Mouse (Mus musculus) CH12.LX (cell line): ENCODE measurements around the gene Ctsr. TPM values are rescaled to one million over a fixed set of nuclear protein-coding genes. Genes with fewer than 3 reads are reported as not detected.

Source experiments
- DNase-seq: peaks from one replicate; pipeline ENCODE4 v3.0.0-alpha.2; 2013; ENCODE audit errors: extremely low read depth
- H3K27ac ChIP-seq: 2 replicates; pipeline ENCODE4 v1.5.1; 2012; ENCODE audit warnings: low read depth, mild to moderate bottlenecking, control low read depth, moderate library complexity; ENCODE audit not compliant: insufficient read depth
- H3K27me3 ChIP-seq: replicated peaks from 2 replicates; pipeline ENCODE3; 2012; ENCODE audit warnings: inconsistent platforms
- H3K36me3 ChIP-seq, 2 experiments: replicated peaks in 1 of 2; 2 replicates each; pipeline versions ENCODE3 to v1.6.1; 2012; ENCODE audit warnings: inconsistent platforms in 1 of 2, low read length in 1 of 2, mild to moderate bottlenecking in 1 of 2, mixed read lengths in 1 of 2, moderate library complexity in 1 of 2; ENCODE audit not compliant: control insufficient read depth in 1 of 2, insufficient read depth in 1 of 2
- H3K4me1 ChIP-seq, 2 experiments: 2 replicates each; pipeline ENCODE4 v1.6.1; 2012; ENCODE audit warnings: inconsistent platforms in 1 of 2, moderate library complexity in 1 of 2; ENCODE audit not compliant: insufficient read depth in 2 of 2, control insufficient read depth in 1 of 2
- H3K4me2 ChIP-seq: 2 replicates; pipeline ENCODE4 v1.6.1; 2012; ENCODE audit warnings: low read depth, mild to moderate bottlenecking, control low read depth; ENCODE audit not compliant: poor library complexity, insufficient read depth, severe bottlenecking
- H3K4me3 ChIP-seq, 3 experiments: fragments of 150-350 bp in 1 of 3; sonication (generic) in 1 of 3; replicated peaks in 1 of 3; 2 replicates each; pipeline versions ENCODE3 to v1.5.1; 2011 to 2012; ENCODE audit warnings: low read depth in 2 of 3, low read length in 2 of 3, mild to moderate bottlenecking in 2 of 3, moderate library complexity in 2 of 3, control low read depth in 1 of 3, improper control_type of control experiment in 1 of 3, inconsistent platforms in 1 of 3, mixed read lengths in 1 of 3; ENCODE audit not compliant: poor library complexity in 1 of 3
- H3K79me2 ChIP-seq: replicated peaks from 2 replicates; pipeline ENCODE4 v1.6.1; 2012; ENCODE audit warnings: mild to moderate bottlenecking, moderate library complexity; ENCODE audit not compliant: control insufficient read depth, poor library complexity, insufficient read depth, severe bottlenecking; ENCODE audit errors: extremely low read depth
- H3K9ac ChIP-seq: 2 replicates; pipeline ENCODE4 v1.6.1; 2012; ENCODE audit warnings: low read depth, mild to moderate bottlenecking, control low read depth, moderate library complexity; ENCODE audit not compliant: insufficient read depth
- H3K9me3 ChIP-seq: replicated peaks from 2 replicates; pipeline ENCODE3; 2012; ENCODE audit warnings: low read length, inconsistent platforms, mixed read lengths
- BHLHE40 ChIP-seq: IDR thresholded peaks from 2 replicates; pipeline ENCODE4 v1.6.1; 2011; ENCODE audit warnings: mild to moderate bottlenecking, low read depth, low read length, improper control_type of control experiment
- CHD1 ChIP-seq: IDR thresholded peaks from 2 replicates; pipeline ENCODE4 v1.6.1; 2012; ENCODE audit warnings: low read depth, low read length, improper control_type of control experiment, inconsistent platforms
- E2F4 ChIP-seq: IDR thresholded peaks from 2 replicates; pipeline ENCODE4 v1.6.1; 2011; ENCODE audit warnings: low read depth, low read length, improper control_type of control experiment; ENCODE audit not compliant: insufficient replicate concordance
- GABPA ChIP-seq: IDR thresholded peaks from 2 replicates; pipeline ENCODE4 v1.6.1; 2012; ENCODE audit warnings: low read depth, low read length, improper control_type of control experiment, inconsistent platforms; ENCODE audit not compliant: insufficient replicate concordance
- IRF4 ChIP-seq: IDR thresholded peaks from 2 replicates; pipeline ENCODE4 v1.6.1; 2014; ENCODE audit warnings: low read depth, mild to moderate bottlenecking, inconsistent platforms, low read length, improper control_type of control experiment
- JUN ChIP-seq: IDR thresholded peaks from 2 replicates; pipeline ENCODE4 v1.6.1; 2011; ENCODE audit warnings: low read depth, mild to moderate bottlenecking, low read length, improper control_type of control experiment, moderate library complexity; ENCODE audit not compliant: insufficient read depth
- JUND ChIP-seq: conservative IDR thresholded peaks from 2 replicates; pipeline ENCODE4 v1.6.1; 2011; ENCODE audit warnings: low read depth, low read length, improper control_type of control experiment
- MAFK ChIP-seq: IDR thresholded peaks from 2 replicates; pipeline ENCODE4 v1.6.1; 2011; ENCODE audit warnings: low read length, improper control_type of control experiment; ENCODE audit not compliant: insufficient replicate concordance
- MAX ChIP-seq: IDR thresholded peaks from 2 replicates; pipeline ENCODE4 v1.6.1; 2011; ENCODE audit warnings: low read length, improper control_type of control experiment
- MXI1 ChIP-seq: IDR thresholded peaks from 2 replicates; pipeline ENCODE4 v1.6.1; 2011; ENCODE audit warnings: mild to moderate bottlenecking, low read depth, low read length, improper control_type of control experiment
- NRF1 ChIP-seq: IDR thresholded peaks from 2 replicates; pipeline ENCODE4 v1.6.1; 2014; ENCODE audit warnings: low read depth, mild to moderate bottlenecking, inconsistent platforms, low read length, improper control_type of control experiment, moderate library complexity
- PAX5 ChIP-seq: IDR thresholded peaks from 2 replicates; pipeline ENCODE4 v1.6.1; 2012; ENCODE audit warnings: low read length, inconsistent platforms, mixed read lengths
- POLR2A ChIP-seq: IDR thresholded peaks from 2 replicates; pipeline ENCODE4 v1.6.1; 2011; ENCODE audit warnings: low read depth, mild to moderate bottlenecking, improper control_type of control experiment, low read length
- RAD21 ChIP-seq: IDR thresholded peaks from 2 replicates; pipeline ENCODE4 v1.6.1; 2011; ENCODE audit warnings: low read depth, mild to moderate bottlenecking, low read length, improper control_type of control experiment, moderate library complexity
- SIN3A ChIP-seq: IDR thresholded peaks from 2 replicates; pipeline ENCODE4 v1.6.1; 2012; ENCODE audit warnings: low read length, improper control_type of control experiment, inconsistent platforms
- SMC3 ChIP-seq: IDR thresholded peaks from 2 replicates; pipeline ENCODE4 v1.6.1; 2011; ENCODE audit warnings: low read depth, low read length, improper control_type of control experiment
- TBP ChIP-seq: conservative IDR thresholded peaks from 2 replicates; pipeline ENCODE4 v1.6.1; 2011; ENCODE audit warnings: low read depth, low read length, improper control_type of control experiment
- USF1 ChIP-seq: IDR thresholded peaks from 2 replicates; pipeline ENCODE4 v1.6.1; 2014; ENCODE audit warnings: low read depth, mild to moderate bottlenecking, inconsistent platforms, low read length, improper control_type of control experiment
- ZC3H11A ChIP-seq: IDR thresholded peaks from 2 replicates; pipeline ENCODE4 v1.6.1; 2012; ENCODE audit warnings: low read depth, mild to moderate bottlenecking, inconsistent platforms, low read length, improper control_type of control experiment
- dilution Hi-C: fragments of 300-500 bp; cut with MboI; formaldehyde crosslinking; loops from 2 replicates; pipeline ENCODE4 v1.14.3; 2020; ENCODE audit warnings: low sequenced_read_pairs; ENCODE audit not compliant: extremely low pct_unique_long_range_greater_than_20kb, extremely low pct_ligation_motif_present
- in situ Hi-C: fragments of 300-500 bp; cut with MboI; formaldehyde crosslinking; loops from 3 replicates; pipeline ENCODE4 v1.14.3; 2019; ENCODE audit warnings: low sequenced_read_pairs, low pct_ligation_motif_present, low pct_unique_long_range_greater_than_20kb, mixed read lengths
- polyA plus RNA-seq: library from polyadenylated mRNA; unstranded; fragments of >175 nt; gene quantifications from 2 replicates; pipeline ENCODE4 v1.2.1, GENCODE M21; 2012; ENCODE audit warnings: low read depth; ENCODE audit not compliant: insufficient read length
- total RNA-seq, 2 experiments: library from RNA; depleted of rRNA; stranded (reverse); fragments of 300-350 nt in 1 of 2; fragments of >200 nt in 1 of 2; gene quantifications; 2 replicates each; pipeline ENCODE4 v1.2.3; 2012 to 2014

The Ctsr gene
- total and polyA plus RNA-seq, 3 experiments, result not detected

GRCm38 (mm10) chr13:61164622-61165021 is 566 bp upstream of the Ctsr start:
- peaks cover 30% of the 10 kb centered on the region for H3K9me3 ChIP-seq
- no peaks in the 10 kb centered on the region for H3K4me1 ChIP-seq
- no peak overlapping the region for H3K9ac ChIP-seq
- H3K36me3 ChIP-seq, result no peaks in the 10 kb centered on the region
- no peak overlapping the region for H3K4me2 ChIP-seq
- no peaks in the 10 kb centered on the region for H3K79me2 ChIP-seq
- no peak for DNase-seq
- dilution Hi-C loops (no loop called here), in situ Hi-C loops (no loop called here)
- no peak overlapping the region for H3K4me3 ChIP-seq
- H3K27me3 ChIP-seq, result no peaks in the 10 kb centered on the region
- no peak overlapping the region for H3K27ac ChIP-seq
- TF ChIP-seq MAX (no peak), TBP (no peak), SMC3 (no peak), SIN3A (no peak), CHD1 (no peak), GABPA (no peak), PAX5 (no peak), NRF1 (no peak), RAD21 (no peak), MXI1 (no peak), IRF4 (no peak), POLR2A (no peak), USF1 (no peak), BHLHE40 (no peak), MAFK (no peak), E2F4 (no peak), ZC3H11A (no peak), JUND (no peak), JUN (no peak)

Other genes with a start within 250 kb of the Ctsr start
- gene Gm49393, start 228.7 kb downstream of the Ctsr start, total RNA-seq (2012; rRNA removed), result not detected in 2 replicates
- gene Gm49393, start 228.7 kb downstream of the Ctsr start, total RNA-seq (2014; rRNA removed), result not detected in 2 replicates
- not detected in 2 replicates for gene Gm49393, start 228.7 kb downstream of the Ctsr start, polyA plus RNA-seq
- not detected in 2 replicates for gene Gm49391, start 227.7 kb downstream of the Ctsr start, total RNA-seq (2012; rRNA removed)
- not detected in 2 replicates for gene Gm49391, start 227.7 kb downstream of the Ctsr start, total RNA-seq (2014; rRNA removed)
- not detected in 2 replicates for gene Gm49391, start 227.7 kb downstream of the Ctsr start, polyA plus RNA-seq
- gene Ctla2a, start 227.6 kb downstream of the Ctsr start, total RNA-seq (2012; rRNA removed), result not detected in 2 replicates
- not detected in 2 replicates for gene Ctla2a, start 227.6 kb downstream of the Ctsr start, total RNA-seq (2014; rRNA removed)
- not detected in 2 replicates for gene Ctla2a, start 227.6 kb downstream of the Ctsr start, polyA plus RNA-seq
- gene Tpbpa, start 222.3 kb downstream of the Ctsr start, total RNA-seq (2012; rRNA removed), result not detected in 2 replicates
- gene Tpbpa, start 222.3 kb downstream of the Ctsr start, total RNA-seq (2014; rRNA removed), result not detected in 2 replicates
- not detected in 2 replicates for gene Tpbpa, start 222.3 kb downstream of the Ctsr start, polyA plus RNA-seq
- gene Ctsj, start 158.3 kb downstream of the Ctsr start, total RNA-seq (2012; rRNA removed), result not detected in 2 replicates
- not detected in 2 replicates for gene Ctsj, start 158.3 kb downstream of the Ctsr start, total RNA-seq (2014; rRNA removed)
- not detected in 2 replicates for gene Ctsj, start 158.3 kb downstream of the Ctsr start, polyA plus RNA-seq
- not detected in 2 replicates for gene Ctsq, start 123.6 kb downstream of the Ctsr start, total RNA-seq (2012; rRNA removed)
- gene Ctsq, start 123.6 kb downstream of the Ctsr start, total RNA-seq (2014; rRNA removed), result not detected in 2 replicates
- gene Ctsq, start 123.6 kb downstream of the Ctsr start, polyA plus RNA-seq, result not detected in 2 replicates
- not detected in 2 replicates for gene Cts6, start 39.2 kb upstream of the Ctsr start, total RNA-seq (2012; rRNA removed)
- not detected in 2 replicates for gene Cts6, start 39.2 kb upstream of the Ctsr start, total RNA-seq (2014; rRNA removed)
- not detected in 2 replicates for gene Cts6, start 39.2 kb upstream of the Ctsr start, polyA plus RNA-seq
- gene Cts8, start 91.1 kb upstream of the Ctsr start, total RNA-seq (2012; rRNA removed), result not detected in 2 replicates
- not detected in 2 replicates for gene Cts8, start 91.1 kb upstream of the Ctsr start, total RNA-seq (2014; rRNA removed)
- not detected in 2 replicates for gene Cts8, start 91.1 kb upstream of the Ctsr start, polyA plus RNA-seq
- gene Gm49398, start 124.6 kb upstream of the Ctsr start, total RNA-seq (2012; rRNA removed), result not detected in 2 replicates
- gene Gm49398, start 124.6 kb upstream of the Ctsr start, total RNA-seq (2014; rRNA removed), result not detected in 2 replicates
- gene Gm49398, start 124.6 kb upstream of the Ctsr start, polyA plus RNA-seq, result not detected in 2 replicates
- gene Cts7, start 193.9 kb upstream of the Ctsr start, total RNA-seq (2012; rRNA removed), result not detected in 2 replicates
- not detected in 2 replicates for gene Cts7, start 193.9 kb upstream of the Ctsr start, total RNA-seq (2014; rRNA removed)
- not detected in 2 replicates for gene Cts7, start 193.9 kb upstream of the Ctsr start, polyA plus RNA-seq